Mouse (Mus musculus) hindbrain, embryonic 10.5 days (tissue): ENCODE results near the gene Tmem91. TPM values are rescaled to one million over a fixed set of nuclear protein-coding genes. Genes with fewer than 3 reads are reported as not detected.
A peak's percentile ranks its signal among the peaks of the same experiment; 100 is the strongest.

ENCODE experiments used
- DNase-seq: peaks from one replicate; pipeline ENCODE4 v3.0.0-alpha.2; 2017; ENCODE audit warnings: low spot score
- H3K27ac ChIP-seq: fragments of 300-500 bp; sonication (generic); 2 replicates; pipeline ENCODE4 v1.5.1; 2016; ENCODE audit warnings: mild to moderate bottlenecking, moderate library complexity
- H3K27me3 ChIP-seq: fragments of 300-500 bp; sonication (generic); 2 replicates; pipeline ENCODE4 v1.6.1; 2016; ENCODE audit warnings: mild to moderate bottlenecking; ENCODE audit not compliant: poor library complexity, insufficient read depth, severe bottlenecking
- H3K36me3 ChIP-seq: fragments of 300-500 bp; sonication (generic); 2 replicates; pipeline ENCODE4 v1.6.1; 2016; ENCODE audit warnings: mild to moderate bottlenecking, moderate library complexity
- H3K4me1 ChIP-seq: fragments of 300-500 bp; sonication (generic); replicated peaks from 2 replicates; pipeline ENCODE4 v1.6.1; 2016; ENCODE audit warnings: mild to moderate bottlenecking
- H3K4me3 ChIP-seq: fragments of 300-500 bp; sonication (generic); 2 replicates; pipeline ENCODE4 v1.5.1; 2016; ENCODE audit warnings: mild to moderate bottlenecking, moderate library complexity
- H3K9me3 ChIP-seq: fragments of 300-500 bp; sonication (generic); 2 replicates; pipeline ENCODE4 v1.6.1; 2016; ENCODE audit warnings: mild to moderate bottlenecking, moderate library complexity
- WGBS: fragments of 180-500 bp; shearing (Covaris S2); methylation state at CpG from one replicate; pipeline ENCODE4 v1.1.7; 2016; 5-methylcytosine and 5-hydroxymethylcytosine counted together
- polyA plus RNA-seq: library from polyadenylated mRNA; unstranded; fragments of >200 nt; fragmentation: Nextera tagmentation; extraction: Ambion mirVana; gene quantifications from 2 replicates; pipeline ENCODE4 v1.2.1, GENCODE M21; 2016

Gene Tmem91
- polyA plus RNA-seq, 1 experiment from 2014 or later: 3.2 TPM

- WGBS: 13% methylated on average over 12 of the region's 12 CpGs
- Histone ChIP-seq H3K27me3 (peaks cover 75% of the 10 kb centered on the region), H3K9me3 (peaks cover 3% of the 10 kb centered on the region; the same call in 1 of the 2 replicates), H3K36me3 (peaks cover 6% of the 10 kb centered on the region; the same call in 1 of the 2 replicates), H3K4me1 (peaks cover 50% of the 10 kb centered on the region), H3K4me3 (peak overlapping the region; percentile 66), H3K27ac (no peak overlapping the region)
- no peak for DNase-seq
Measured at GRCm38 (mm10) chr7:25689603-25690021, 14.6 kb upstream of the Tmem91 start.

- Histone ChIP-seq H3K4me3 (peak overlapping the region; percentile 66), H3K27me3 (peaks cover 77% of the 10 kb centered on the region), H3K4me1 (peaks cover 48% of the 10 kb centered on the region), H3K27ac (peak overlapping the region; percentile 53), H3K9me3 (peaks cover 3% of the 10 kb centered on the region; the same call in 1 of the 2 replicates), H3K36me3 (peaks cover 8% of the 10 kb centered on the region; the same call in 1 of the 2 replicates)
- 1% methylated on average over 52 of the region's 52 CpGs for WGBS
- no peak for DNase-seq
Measured at GRCm38 (mm10) chr7:25688810-25689586, 14.0 kb upstream of the Tmem91 start.

- Histone ChIP-seq H3K4me3 (peak overlapping the region; percentile 66), H3K27ac (peak overlapping the region; percentile 83; the same call in 1 of the 2 replicates), H3K27me3 (peaks cover 77% of the 10 kb centered on the region), H3K9me3 (peaks cover 3% of the 10 kb centered on the region; the same call in 1 of the 2 replicates), H3K4me1 (peaks cover 52% of the 10 kb centered on the region), H3K36me3 (peaks cover 18% of the 10 kb centered on the region)
- WGBS: under 1% methylated on average over 47 of the region's 47 CpGs
- DNase-seq: no peak
Measured at GRCm38 (mm10) chr7:25687811-25688401, 12.9 kb upstream of the Tmem91 start.

GRCm38 (mm10) chr7:25686680-25687531 lies 11.9 kb upstream of the Tmem91 start, which contains the start of gene Tgfb1:
Gene Tgfb1 (plus strand): TSS chr7:25687002.
- under 1% methylated on average over 69 of the region's 69 CpGs for WGBS

GRCm38 (mm10) chr7:25685926-25686470 lies 11.0 kb upstream of the Tmem91 start:
- peak overlapping the region; percentile 66; the same call in 1 of the 2 replicates for H3K4me3 ChIP-seq
- peaks cover 60% of the 10 kb centered on the region for H3K4me1 ChIP-seq
- H3K27me3 ChIP-seq: peaks cover 66% of the 10 kb centered on the region
- H3K9me3 ChIP-seq: no peaks in the 10 kb centered on the region
- WGBS: 73% methylated on average over 21 of the region's 21 CpGs
- H3K36me3 ChIP-seq: peaks cover 22% of the 10 kb centered on the region
- H3K27ac ChIP-seq: no peak overlapping the region
- DNase-seq: no peak

More at GRCm38 (mm10) chr7:25686680-25687531, 11.9 kb upstream of the Tmem91 start, which contains the start of gene Tgfb1:
- Histone ChIP-seq H3K27ac (peak within 1 kb of the TSS; percentile 83), H3K9me3 (no peaks in the 10 kb centered on the region), H3K36me3 (peaks cover 22% of the 10 kb centered on the region), H3K4me1 (peaks cover 52% of the 10 kb centered on the region), H3K27me3 (peaks cover 75% of the 10 kb centered on the region), H3K4me3 (peak within 1 kb of the TSS; percentile 66)
- peak; percentile 74 for DNase-seq

GRCm38 (mm10) chr7:25684659-25685058 lies 9.7 kb upstream of the Tmem91 start:
- Histone ChIP-seq H3K36me3 (peaks cover 22% of the 10 kb centered on the region), H3K4me1 (peaks cover 69% of the 10 kb centered on the region), H3K9me3 (no peaks in the 10 kb centered on the region), H3K27ac (no peak overlapping the region), H3K4me3 (no peak overlapping the region), H3K27me3 (peaks cover 54% of the 10 kb centered on the region)
- 87% methylated on average over 6 of the region's 6 CpGs for WGBS
- no peak for DNase-seq

GRCm38 (mm10) chr7:25683474-25684180 lies 8.7 kb upstream of the Tmem91 start:
- H3K27ac ChIP-seq: no peak overlapping the region
- WGBS: 67% methylated on average over 7 of the region's 7 CpGs
- peaks cover 59% of the 10 kb centered on the region for H3K4me1 ChIP-seq
- H3K36me3 ChIP-seq: peaks cover 22% of the 10 kb centered on the region
- H3K27me3 ChIP-seq: peaks cover 54% of the 10 kb centered on the region
- no peak overlapping the region for H3K4me3 ChIP-seq
- H3K9me3 ChIP-seq: no peaks in the 10 kb centered on the region
- no peak for DNase-seq

- H3K27ac ChIP-seq: no peak overlapping the region
- DNase-seq: no peak
Measured at GRCm38 (mm10) chr7:25681341-25682231, 6.6 kb upstream of the Tmem91 start.

GRCm38 (mm10) chr7:25680514-25681258 lies 5.7 kb upstream of the Tmem91 start, which contains the start of gene B9d2:
Gene B9d2 (plus strand): TSS chr7:25680780.
- H3K36me3 ChIP-seq: peaks cover 17% of the 10 kb centered on the region; the same call in 1 of the 2 replicates
- WGBS: under 1% methylated on average over 46 of the region's 46 CpGs
- H3K27me3 ChIP-seq: peaks cover 47% of the 10 kb centered on the region

More at GRCm38 (mm10) chr7:25681341-25682231, 6.6 kb upstream of the Tmem91 start:
- Histone ChIP-seq H3K9me3 (no peaks in the 10 kb centered on the region), H3K36me3 (peaks cover 22% of the 10 kb centered on the region), H3K4me3 (peak overlapping the region; percentile 67), H3K27me3 (peaks cover 47% of the 10 kb centered on the region), H3K4me1 (peaks cover 38% of the 10 kb centered on the region)
- 65% methylated on average over 15 of the region's 15 CpGs for WGBS

GRCm38 (mm10) chr7:25679971-25680370 lies 5.0 kb upstream of the Tmem91 start:
- Histone ChIP-seq H3K4me1 (peaks cover 27% of the 10 kb centered on the region), H3K36me3 (peaks cover 16% of the 10 kb centered on the region; the same call in 1 of the 2 replicates), H3K9me3 (no peaks in the 10 kb centered on the region), H3K27ac (peak overlapping the region; percentile 96), H3K27me3 (peaks cover 47% of the 10 kb centered on the region), H3K4me3 (peak overlapping the region; percentile 67)
- DNase-seq: no peak
- WGBS: 12% methylated on average over 6 of the region's 6 CpGs

More at GRCm38 (mm10) chr7:25680514-25681258, 5.7 kb upstream of the Tmem91 start, which contains the start of gene B9d2:
- peak; percentile 95 for DNase-seq
- H3K4me1 ChIP-seq: peaks cover 29% of the 10 kb centered on the region
- peak within 1 kb of the TSS; percentile 67 for H3K4me3 ChIP-seq
- H3K9me3 ChIP-seq: no peaks in the 10 kb centered on the region
- peak within 1 kb of the TSS; percentile 96 for H3K27ac ChIP-seq
